Mouse (Mus musculus): ENCODE results near the gene Wdr47.
A peak's percentile ranks its signal among the peaks of the same experiment; 100 is the strongest.

GRCm38 (mm10) chr3:108563309-108563708 lies 27.8 kb upstream of the Wdr47 start:
- TF ChIP-seq CTCF (IDR thresholded peaks at IDR 0.05; ENCODE audit: borderline replicate concordance, extremely low read depth, insufficient read depth, insufficient read length) (peak; percentile 76; the same call in 1 of the 2 replicates), POLR2A (IDR thresholded peaks at IDR 0.05; ENCODE audit: borderline replicate concordance, extremely low read depth, insufficient read depth, insufficient read length, poor library complexity, severe bottlenecking) (no peak)
